Mouse (Mus musculus): ENCODE data around the gene Hmbs.
A peak's percentile ranks its signal among the peaks of the same experiment; 100 is the strongest.
"Not testable (repeated sequence)": the region's sequence is repeated elsewhere in the genome, so short reads cannot be mapped to it uniquely, and the experiment has no call there.

Hmbs gene

GRCm38 (mm10) chr9:44345570-44346433 is 1.8 kb upstream of the Hmbs start:
- DNase-seq (ENCODE audit: low spot score in 2 of 2): no peak

GRCm38 (mm10) chr9:44343290-44343689 is 738 bp downstream of the Hmbs start:
- no peak for DNase-seq (ENCODE audit: low spot score in 2 of 2)

- DNase-seq (ENCODE audit: low spot score in 2 of 2): no peak
These were observed 1.4 kb downstream of the Hmbs start for GRCm38 (mm10) chr9:44342605-44343004.

GRCm38 (mm10) chr9:44342173-44342572 is 1.9 kb downstream of the Hmbs start:
- no peak for DNase-seq (ENCODE audit: low spot score in 2 of 2)

- DNase-seq (ENCODE audit: low spot score in 2 of 2): no peak
These were observed 2.5 kb downstream of the Hmbs start for GRCm38 (mm10) chr9:44341487-44341886.

- no peak for DNase-seq (ENCODE audit: low spot score in 2 of 2)
These were observed 5.5 kb downstream of the Hmbs start for GRCm38 (mm10) chr9:44338574-44338973.

- no peak for DNase-seq (ENCODE audit: low spot score in 2 of 2)
These were observed 6.4 kb downstream of the Hmbs start for GRCm38 (mm10) chr9:44337436-44338169.

GRCm38 (mm10) chr9:44336964-44337363 is 7.1 kb downstream of the Hmbs start:
- no peak for DNase-seq (ENCODE audit: low spot score in 2 of 2)

- not testable (repeated sequence) for DNase-seq (ENCODE audit: low spot score in 2 of 2)
These were observed 7.5 kb downstream of the Hmbs start for GRCm38 (mm10) chr9:44336513-44336912.

GRCm38 (mm10) chr9:44336093-44336406 is 8.0 kb downstream of the Hmbs start:
- no peak for DNase-seq (ENCODE audit: low spot score in 2 of 2)

- peak in 1 of 2 experiments; percentile 55 for DNase-seq (ENCODE audit: low spot score in 2 of 2)
These were observed 8.5 kb downstream of the Hmbs start for GRCm38 (mm10) chr9:44335331-44336092.

- DNase-seq (ENCODE audit: low spot score in 2 of 2): peak; percentile 94 to 96
These were observed 9.4 kb downstream of the Hmbs start, which contains the start of gene H2afx for GRCm38 (mm10) chr9:44334396-44335330. Gene H2afx (plus strand): TSS chr9:44334694.

GRCm38 (mm10) chr9:44332918-44333638 is 10.9 kb downstream of the Hmbs start:
- no peak for DNase-seq (ENCODE audit: low spot score in 2 of 2)

- DNase-seq (ENCODE audit: low spot score in 2 of 2): no peak
These were observed 13.3 kb downstream of the Hmbs start for GRCm38 (mm10) chr9:44330736-44331135.

GRCm38 (mm10) chr9:44327926-44328325 is 16.1 kb downstream of the Hmbs start:
- no peak for DNase-seq (ENCODE audit: low spot score in 2 of 2)

GRCm38 (mm10) chr9:44327064-44327711 is 16.8 kb downstream of the Hmbs start:
- no peak for DNase-seq (ENCODE audit: low spot score in 2 of 2)

- DNase-seq (ENCODE audit: low spot score in 2 of 2): peak; percentile 46 to 74
These were observed 17.5 kb downstream of the Hmbs start for GRCm38 (mm10) chr9:44326371-44327063.

- DNase-seq (ENCODE audit: low spot score in 2 of 2): no peak
These were observed 18.2 kb downstream of the Hmbs start, which contains the start of gene Dpagt1 for GRCm38 (mm10) chr9:44325768-44326370. Gene Dpagt1 (plus strand): TSS chr9:44326019.
